Mouse (Mus musculus) ZHBTc4 (cell line): ENCODE data around the gene Abr.
A peak's percentile ranks its signal among the peaks of the same experiment; 100 is the strongest.

Experiments used
- DNase-seq: peaks from one replicate; pipeline ENCODE4 v3.0.0-alpha.2; 2011; ENCODE audit warnings: low read depth, low spot score

The Abr gene

DNA sequence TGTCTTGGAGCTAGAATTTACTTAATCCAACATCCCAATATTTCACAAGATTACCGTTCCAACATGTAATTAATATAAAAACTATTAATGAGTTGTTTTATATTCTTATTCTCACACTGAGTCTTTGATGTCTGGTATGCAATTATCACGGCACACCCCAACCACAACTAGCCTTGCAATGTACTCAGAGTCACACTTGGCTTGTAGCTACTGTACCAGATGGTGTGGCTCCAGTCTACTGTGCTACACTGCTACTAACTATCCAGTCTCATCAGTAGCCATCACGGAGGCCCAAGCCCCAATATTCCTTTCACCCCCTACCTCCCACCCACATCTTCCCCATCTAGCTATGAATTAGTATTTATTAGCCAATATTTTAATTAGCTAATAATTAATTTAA, 245.7 kb downstream of the Abr start:
- no peak for DNase-seq

GRCm38 (mm10) chr11:76374491-76375185, 247.5 kb downstream of the Abr start:
- DNase-seq = peak; percentile 87

GRCm38 (mm10) chr11:76372534-76372933, 249.6 kb downstream of the Abr start:
- DNase-seq = no peak

DNA sequence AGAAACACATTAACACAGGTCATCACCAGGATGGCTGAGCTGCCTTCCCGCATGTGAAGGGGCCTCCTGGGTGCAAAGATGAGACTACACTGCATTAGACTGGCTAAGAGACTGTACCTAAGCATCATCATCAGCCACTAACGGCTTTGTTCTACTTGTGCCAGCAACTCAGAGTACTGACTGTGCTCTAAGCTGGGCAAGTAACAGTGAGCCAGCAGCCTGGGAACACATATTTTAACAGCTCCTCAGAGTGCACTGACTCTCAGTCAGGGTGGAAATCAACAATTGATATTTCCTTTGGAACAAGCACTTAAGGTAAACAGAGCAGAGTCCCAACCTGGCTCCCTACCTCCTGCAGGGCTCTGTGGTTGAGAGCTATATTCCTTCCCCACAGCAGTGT, 250.0 kb downstream of the Abr start:
- DNase-seq = no peak

DNA sequence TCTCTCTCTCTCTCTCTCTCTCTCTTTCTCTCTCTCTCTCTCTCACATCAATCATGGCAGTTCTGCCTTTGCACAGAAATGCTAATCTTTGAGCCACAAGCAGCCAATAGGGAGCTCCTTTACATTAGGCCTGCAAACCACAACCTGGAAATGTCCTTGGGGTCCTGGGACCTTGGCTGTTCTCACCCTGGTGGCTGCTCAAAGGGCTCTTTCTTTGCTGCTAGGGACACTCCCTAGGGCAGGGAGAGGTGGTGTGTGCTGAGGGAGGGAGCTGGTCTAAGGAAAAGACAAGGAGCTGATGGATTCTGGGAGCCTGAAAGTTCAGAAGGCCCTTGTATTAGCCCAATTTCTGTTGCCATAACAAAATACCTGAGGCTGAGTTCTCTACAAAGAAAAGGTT, 251.6 kb downstream of the Abr start:
- peak; percentile 75 for DNase-seq
